Mouse (Mus musculus): ENCODE results near the gene Fzd2. TPM values are rescaled to one million over a fixed set of nuclear protein-coding genes. Genes with fewer than 3 reads are reported as not detected.

Gene Fzd2
- polyA plus RNA-seq, 1 experiment from 2014 or later, result 6.0 TPM

GRCm38 (mm10) chr11:102567157-102567556, 37.0 kb upstream of the Fzd2 start:
- no peak overlapping the region for H3K27ac ChIP-seq (ENCODE audit: low read depth, low read length)
- no peak for ATAC-seq
- H3K4me2 ChIP-seq (ENCODE audit: low read length), result no peak overlapping the region
- no peak overlapping the region for H3K9ac ChIP-seq (ENCODE audit: low read depth, low read length)
- no peaks in the 10 kb centered on the region for H3K4me1 ChIP-seq (ENCODE audit: control insufficient read depth, insufficient read depth, low read depth, low read length)
- H3K36me3 ChIP-seq (ENCODE audit: control insufficient read depth, insufficient read depth, low read length), result no peaks in the 10 kb centered on the region
- H3K27me3 ChIP-seq (replicated peaks; ENCODE audit: control insufficient read depth, insufficient read depth, low read length), result no peaks in the 10 kb centered on the region
- no peaks in the 10 kb centered on the region for H3K9me3 ChIP-seq (ENCODE audit: control insufficient read depth, low read length)
- H3K4me3 ChIP-seq (ENCODE audit: low read length), result no peak overlapping the region
- 88% methylated on average over 6 of the region's 6 CpGs for WGBS

- H3K4me3 ChIP-seq (ENCODE audit: low read length), result no peak overlapping the region
- H3K27me3 ChIP-seq (replicated peaks; ENCODE audit: control insufficient read depth, insufficient read depth, low read length), result no peaks in the 10 kb centered on the region
- H3K9ac ChIP-seq (ENCODE audit: low read depth, low read length), result no peak overlapping the region
- no peaks in the 10 kb centered on the region for H3K36me3 ChIP-seq (ENCODE audit: control insufficient read depth, insufficient read depth, low read length)
- no peak for ATAC-seq
- no peaks in the 10 kb centered on the region for H3K4me1 ChIP-seq (ENCODE audit: control insufficient read depth, insufficient read depth, low read depth, low read length)
- H3K4me2 ChIP-seq (ENCODE audit: low read length), result no peak overlapping the region
- no peaks in the 10 kb centered on the region for H3K9me3 ChIP-seq (ENCODE audit: control insufficient read depth, low read length)
- WGBS, result 95% methylated on average over 15 of the region's 15 CpGs
- no peak overlapping the region for H3K27ac ChIP-seq (ENCODE audit: low read depth, low read length)
These were observed 36.5 kb upstream of the Fzd2 start for GRCm38 (mm10) chr11:102567723-102568122.

- Histone ChIP-seq H3K9ac (ENCODE audit: low read depth, low read length) (no peak overlapping the region), H3K4me3 (ENCODE audit: low read length) (no peak overlapping the region), H3K4me1 (ENCODE audit: control insufficient read depth, insufficient read depth, low read depth, low read length) (no peaks in the 10 kb centered on the region), H3K27me3 (replicated peaks; ENCODE audit: control insufficient read depth, insufficient read depth, low read length) (no peaks in the 10 kb centered on the region), H3K27ac (ENCODE audit: low read depth, low read length) (no peak overlapping the region), H3K9me3 (ENCODE audit: control insufficient read depth, low read length) (no peaks in the 10 kb centered on the region), H3K4me2 (ENCODE audit: low read length) (no peak overlapping the region), H3K36me3 (ENCODE audit: control insufficient read depth, insufficient read depth, low read length) (no peaks in the 10 kb centered on the region)
- ATAC-seq, result no peak
- 78% methylated on average over 12 of the region's 12 CpGs for WGBS
These were observed 36.0 kb upstream of the Fzd2 start for GRCm38 (mm10) chr11:102568191-102568590.

- no peaks in the 10 kb centered on the region for H3K36me3 ChIP-seq (ENCODE audit: control insufficient read depth, insufficient read depth, low read length)
- 80% methylated on average over 7 of the region's 7 CpGs for WGBS
- no peaks in the 10 kb centered on the region for H3K9me3 ChIP-seq (ENCODE audit: control insufficient read depth, low read length)
- H3K9ac ChIP-seq (ENCODE audit: low read depth, low read length), result no peak overlapping the region
- ATAC-seq, result no peak
- H3K4me2 ChIP-seq (ENCODE audit: low read length), result no peak overlapping the region
- H3K4me3 ChIP-seq (ENCODE audit: low read length), result no peak overlapping the region
- H3K27me3 ChIP-seq (replicated peaks; ENCODE audit: control insufficient read depth, insufficient read depth, low read length), result no peaks in the 10 kb centered on the region
- no peak overlapping the region for H3K27ac ChIP-seq (ENCODE audit: low read depth, low read length)
- H3K4me1 ChIP-seq (ENCODE audit: control insufficient read depth, insufficient read depth, low read depth, low read length), result no peaks in the 10 kb centered on the region
These were observed 35.3 kb upstream of the Fzd2 start for GRCm38 (mm10) chr11:102568756-102569377.

- H3K9ac ChIP-seq (ENCODE audit: low read depth, low read length), result peak overlapping the region; percentile 59
- no peaks in the 10 kb centered on the region for H3K36me3 ChIP-seq (ENCODE audit: control insufficient read depth, insufficient read depth, low read length)
- peak overlapping the region; percentile 45 for H3K4me3 ChIP-seq (ENCODE audit: low read length)
- no peaks in the 10 kb centered on the region for H3K9me3 ChIP-seq (ENCODE audit: control insufficient read depth, low read length)
- no peaks in the 10 kb centered on the region for H3K4me1 ChIP-seq (ENCODE audit: control insufficient read depth, insufficient read depth, low read depth, low read length)
- H3K27ac ChIP-seq (ENCODE audit: low read depth, low read length), result no peak overlapping the region
- ATAC-seq, result 0 out of 2 replicates have a peak, but pooled peaks have one; percentile 64
- H3K4me2 ChIP-seq (ENCODE audit: low read length), result peak overlapping the region; percentile 91
- H3K27me3 ChIP-seq (replicated peaks; ENCODE audit: control insufficient read depth, insufficient read depth, low read length), result no peaks in the 10 kb centered on the region
- 5% methylated on average over 18 of the region's 18 CpGs for WGBS
These were observed 31.1 kb upstream of the Fzd2 start for GRCm38 (mm10) chr11:102572866-102573663.

GRCm38 (mm10) chr11:102575034-102575433, 29.2 kb upstream of the Fzd2 start:
- Histone ChIP-seq H3K9me3 (ENCODE audit: control insufficient read depth, low read length) (no peaks in the 10 kb centered on the region), H3K27me3 (replicated peaks; ENCODE audit: control insufficient read depth, insufficient read depth, low read length) (no peaks in the 10 kb centered on the region), H3K27ac (ENCODE audit: low read depth, low read length) (no peak overlapping the region), H3K4me1 (ENCODE audit: control insufficient read depth, insufficient read depth, low read depth, low read length) (peaks cover 4% of the 10 kb centered on the region; the same call in 1 of the 2 replicates), H3K4me3 (ENCODE audit: low read length) (no peak overlapping the region), H3K36me3 (ENCODE audit: control insufficient read depth, insufficient read depth, low read length) (no peaks in the 10 kb centered on the region), H3K4me2 (ENCODE audit: low read length) (no peak overlapping the region), H3K9ac (ENCODE audit: low read depth, low read length) (no peak overlapping the region)
- 41% methylated on average over 1 of the region's 1 CpGs for WGBS
- no peak for ATAC-seq

GRCm38 (mm10) chr11:102576050-102576754, 28.0 kb upstream of the Fzd2 start:
- WGBS, result 65% methylated on average over 13 of the region's 13 CpGs
- peaks cover 6% of the 10 kb centered on the region for H3K4me1 ChIP-seq (ENCODE audit: control insufficient read depth, insufficient read depth, low read depth, low read length)
- no peaks in the 10 kb centered on the region for H3K9me3 ChIP-seq (ENCODE audit: control insufficient read depth, low read length)
- H3K4me2 ChIP-seq (ENCODE audit: low read length), result no peak overlapping the region
- H3K27ac ChIP-seq (ENCODE audit: low read depth, low read length), result no peak overlapping the region
- H3K9ac ChIP-seq (ENCODE audit: low read depth, low read length), result no peak overlapping the region
- no peak overlapping the region for H3K4me3 ChIP-seq (ENCODE audit: low read length)
- no peak for ATAC-seq
- H3K27me3 ChIP-seq (replicated peaks; ENCODE audit: control insufficient read depth, insufficient read depth, low read length), result no peaks in the 10 kb centered on the region
- H3K36me3 ChIP-seq (ENCODE audit: control insufficient read depth, insufficient read depth, low read length), result no peaks in the 10 kb centered on the region

- ATAC-seq, result peak; percentile 9; the same call in 1 of the 2 replicates
- Histone ChIP-seq H3K4me3 (ENCODE audit: low read length) (peak overlapping the region; percentile 19), H3K27ac (ENCODE audit: low read depth, low read length) (peak overlapping the region; percentile 66), H3K9me3 (ENCODE audit: control insufficient read depth, low read length) (no peaks in the 10 kb centered on the region), H3K27me3 (replicated peaks; ENCODE audit: control insufficient read depth, insufficient read depth, low read length) (no peaks in the 10 kb centered on the region), H3K9ac (ENCODE audit: low read depth, low read length) (no peak overlapping the region), H3K36me3 (ENCODE audit: control insufficient read depth, insufficient read depth, low read length) (no peaks in the 10 kb centered on the region), H3K4me2 (ENCODE audit: low read length) (peak overlapping the region; percentile 47), H3K4me1 (ENCODE audit: control insufficient read depth, insufficient read depth, low read depth, low read length) (peaks cover 16% of the 10 kb centered on the region)
- 5% methylated on average over 27 of the region's 27 CpGs for WGBS
These were observed 25.7 kb upstream of the Fzd2 start for GRCm38 (mm10) chr11:102578341-102579118.

All from hindbrain, embryonic 16.5 days (tissue).